ENCODE assay signal across 10 mouse cellular contexts in genomic region chr15:102326892-102327291, GRCm38 (mm10). TPM values are rescaled to one million over a fixed set of nuclear protein-coding genes. Genes with fewer than 3 reads are reported as not detected.
DNase-seq lines count a peak whose midpoint lies in the region; ATAC-seq and TF ChIP-seq lines count a peak whose summit lies in the region.
"Had no signal": no experiment of that assay in that cellular context is flagged by ENCODE, and none has a peak within 500 bp of the region (broad histone marks: within the 10 kb centered on the region; RNA-seq: fewer than 3 reads in every experiment).

No protein-coding gene starts in this region.

- WGBS in embryonic facial prominence, embryonic 12.5 days = 67% methylated on average over 8 of the region's 8 CpGs
- 60% methylated on average over 8 of the region's 8 CpGs for WGBS in intestine, embryonic 15.5 days
- 71% methylated on average over 8 of the region's 8 CpGs for WGBS in neural tube, embryonic 12.5 days

- no peaks in the 10 kb centered on the region for H3K9me3 ChIP-seq in embryonic facial prominence, embryonic 12.5 days
- no peaks in the 10 kb centered on the region for H3K9me3 ChIP-seq in intestine, embryonic 15.5 days
- no peaks in the 10 kb centered on the region for H3K9me3 ChIP-seq in neural tube, embryonic 12.5 days

- H3K4me3 ChIP-seq in layer of hippocampus, adult 2 months = peak overlapping the region; percentile 71
- H3K4me3 ChIP-seq in embryonic facial prominence, embryonic 12.5 days = peak overlapping the region; percentile 90
- H3K4me3 ChIP-seq in intestine, embryonic 15.5 days (replicated peaks) = peak overlapping the region; percentile 79
- H3K4me3 ChIP-seq in neural tube, embryonic 12.5 days = peak overlapping the region; percentile 83

- peak overlapping the region; percentile 84 for H3K4me2 ChIP-seq in embryonic facial prominence, embryonic 12.5 days (replicated peaks)
- H3K4me2 ChIP-seq in intestine, embryonic 15.5 days (replicated peaks) = peak overlapping the region; percentile 60
- peak overlapping the region; percentile 88 for H3K4me2 ChIP-seq in neural tube, embryonic 12.5 days (replicated peaks)

- no peaks in the 10 kb centered on the region for H3K27me3 ChIP-seq in embryonic facial prominence, embryonic 12.5 days
- no peaks in the 10 kb centered on the region for H3K27me3 ChIP-seq in intestine, embryonic 15.5 days (replicated peaks)
- H3K27me3 ChIP-seq in neural tube, embryonic 12.5 days (replicated peaks) = no peaks in the 10 kb centered on the region

- no peak for DNase-seq in layer of hippocampus, adult 2 months (ENCODE audit: low spot score in 2 of 2)
- DNase-seq in layer of hippocampus, postnatal 14 days (ENCODE audit: low spot score in 2 of 2) = no peak
- no peak for DNase-seq in thymus, postnatal 36 days
- DNase-seq in frontal cortex, postnatal 10 days (ENCODE audit: low spot score in 2 of 2) = no peak
- no peak for DNase-seq in thymus, postnatal 14 days
- DNase-seq: right cerebral cortex, postnatal 14 days had no signal

- H3K4me1 ChIP-seq in embryonic facial prominence, embryonic 12.5 days = peaks cover 12% of the 10 kb centered on the region
- H3K4me1 ChIP-seq in intestine, embryonic 15.5 days (replicated peaks) = peaks cover 7% of the 10 kb centered on the region; the same call in 1 of the 2 replicates
- H3K4me1 ChIP-seq in neural tube, embryonic 12.5 days = peaks cover 15% of the 10 kb centered on the region

- H3K27ac ChIP-seq in layer of hippocampus, adult 2 months = peak overlapping the region; percentile 87; the same call in 1 of the 2 replicates
- H3K27ac ChIP-seq in embryonic facial prominence, embryonic 12.5 days = no peak overlapping the region; the same call in 1 of the 2 replicates
- H3K27ac ChIP-seq in intestine, embryonic 15.5 days = no peak overlapping the region
- no peak overlapping the region for H3K27ac ChIP-seq in neural tube, embryonic 12.5 days

- peaks cover 46% of the 10 kb centered on the region for H3K36me3 ChIP-seq in embryonic facial prominence, embryonic 12.5 days
- H3K36me3 ChIP-seq in intestine, embryonic 15.5 days = peaks cover 28% of the 10 kb centered on the region
- peaks cover 46% of the 10 kb centered on the region for H3K36me3 ChIP-seq in neural tube, embryonic 12.5 days

- no peak for ATAC-seq in embryonic facial prominence, embryonic 12.5 days (ENCODE audit: insufficient number of reproducible peaks, insufficient read depth, low FRiP score, low TSS enrichment)
- ATAC-seq in intestine, embryonic 15.5 days = no peak
- ATAC-seq in neural tube, embryonic 12.5 days (ENCODE audit: low FRiP score, low read depth) = no peak

- H3K9ac ChIP-seq in embryonic facial prominence, embryonic 12.5 days = peak overlapping the region; percentile 81
- H3K9ac ChIP-seq in intestine, embryonic 15.5 days = peak overlapping the region; percentile 73
- H3K9ac ChIP-seq in neural tube, embryonic 12.5 days = peak overlapping the region; percentile 83

- no peak for TF ChIP-seq CTCF in layer of hippocampus, adult 2 months (conservative IDR thresholded peaks at IDR 0.05)

RNA-seq across cellular contexts. Expression of gene Pfdn5, which starts 1.0 kb away (rescaled TPM):
- total RNA-seq in layer of hippocampus, adult 2 months (2021) = 100 to 1,000 TPM; 433 to 437 TPM
- total RNA-seq in layer of hippocampus, postnatal 14 days (2021) = 100 to 1,000 TPM; 317 to 334 TPM
- polyA plus RNA-seq in embryonic facial prominence, embryonic 12.5 days (2016; fragmentation: Nextera tagmentation; extraction: Ambion mirVana) = 433 and 448 TPM in 2 replicates
- polyA plus RNA-seq in intestine, embryonic 15.5 days (2015; fragmentation: Nextera tagmentation; extraction: Ambion mirVana) = 306 and 309 TPM in 2 replicates
- 373 and 404 TPM in 2 replicates for polyA plus RNA-seq in neural tube, embryonic 12.5 days (2016; fragmentation: Nextera tagmentation; extraction: Ambion mirVana)

RNA-seq across cellular contexts. Expression of gene Myg1, which starts 4.6 kb away (rescaled TPM):
- 10 to 100 TPM; 61.0 to 70.2 TPM for total RNA-seq in layer of hippocampus, adult 2 months (2021)
- 10 to 100 TPM; 51.8 to 61.3 TPM for total RNA-seq in layer of hippocampus, postnatal 14 days (2021)
- 113 and 114 TPM in 2 replicates for polyA plus RNA-seq in embryonic facial prominence, embryonic 12.5 days (2016; fragmentation: Nextera tagmentation; extraction: Ambion mirVana)
- 77.8 and 88.4 TPM in 2 replicates for polyA plus RNA-seq in intestine, embryonic 15.5 days (2015; fragmentation: Nextera tagmentation; extraction: Ambion mirVana)
- 90.4 and 94.9 TPM in 2 replicates for polyA plus RNA-seq in neural tube, embryonic 12.5 days (2016; fragmentation: Nextera tagmentation; extraction: Ambion mirVana)

RNA-seq across cellular contexts. Expression of gene Aaas, which starts 23.7 kb away (rescaled TPM):
- total RNA-seq in layer of hippocampus, adult 2 months (2021) = 10 to 100 TPM; 24.5 to 26.5 TPM
- total RNA-seq in layer of hippocampus, postnatal 14 days (2021) = 10 to 100 TPM; 25.5 to 27.7 TPM
- polyA plus RNA-seq in embryonic facial prominence, embryonic 12.5 days (2016; fragmentation: Nextera tagmentation; extraction: Ambion mirVana) = 78.4 and 89.3 TPM in 2 replicates
- 58.2 and 62.7 TPM in 2 replicates for polyA plus RNA-seq in intestine, embryonic 15.5 days (2015; fragmentation: Nextera tagmentation; extraction: Ambion mirVana)
- 51.3 and 53.2 TPM in 2 replicates for polyA plus RNA-seq in neural tube, embryonic 12.5 days (2016; fragmentation: Nextera tagmentation; extraction: Ambion mirVana)

RNA-seq across cellular contexts. Expression of gene Espl1, which starts 30.8 kb away (rescaled TPM):
- 1 to 10 TPM; 1.7 to 2.1 TPM for total RNA-seq in layer of hippocampus, adult 2 months (2021)
- 1 to 10 TPM; 1.6 to 1.7 TPM for total RNA-seq in layer of hippocampus, postnatal 14 days (2021)
- polyA plus RNA-seq in embryonic facial prominence, embryonic 12.5 days (2016; fragmentation: Nextera tagmentation; extraction: Ambion mirVana) = 36.1 and 37.1 TPM in 2 replicates
- 18.3 and 19.7 TPM in 2 replicates for polyA plus RNA-seq in intestine, embryonic 15.5 days (2015; fragmentation: Nextera tagmentation; extraction: Ambion mirVana)
- polyA plus RNA-seq in neural tube, embryonic 12.5 days (2016; fragmentation: Nextera tagmentation; extraction: Ambion mirVana) = 22.5 and 25.4 TPM in 2 replicates

RNA-seq across cellular contexts. Expression of gene Sp7, which starts 40.1 kb away (rescaled TPM):
- total RNA-seq in layer of hippocampus, adult 2 months (2021) = under 1 TPM; 0.32 to 0.49 TPM
- under 1 TPM; 0.69 to 0.90 TPM for total RNA-seq in layer of hippocampus, postnatal 14 days (2021)
- polyA plus RNA-seq in embryonic facial prominence, embryonic 12.5 days (2016; fragmentation: Nextera tagmentation; extraction: Ambion mirVana) = 8.5 and 9.4 TPM in 2 replicates
- polyA plus RNA-seq in intestine, embryonic 15.5 days (2015; fragmentation: Nextera tagmentation; extraction: Ambion mirVana) = 0.59 and 0.68 TPM in 2 replicates
- polyA plus RNA-seq in neural tube, embryonic 12.5 days (2016; fragmentation: Nextera tagmentation; extraction: Ambion mirVana) = 0.57 and 0.81 TPM in 2 replicates
- total RNA-seq: hematopoietic stem cell, adult 5-6 weeks had no signal
